Mouse (Mus musculus) small intestine, adult 2 months (tissue): ENCODE results near the gene Nudt3.

Source experiments
- CTCF ChIP-seq: fragments of 200-500 bp; IDR thresholded peaks from 2 replicates; pipeline ENCODE4 v1.5.1; 2012; ENCODE audit warnings: low read depth, mild to moderate bottlenecking, control low read depth, inconsistent platforms, low read length, moderate library complexity, mixed read lengths; ENCODE audit not compliant: insufficient replicate concordance, insufficient read length; ENCODE audit errors: extremely low read depth
- POLR2A ChIP-seq: fragments of 200-500 bp; IDR thresholded peaks from 2 replicates; pipeline ENCODE4 v1.6.1; 2012; ENCODE audit warnings: low read depth, mild to moderate bottlenecking, control low read depth, inconsistent platforms, low read length, moderate library complexity

DNA sequence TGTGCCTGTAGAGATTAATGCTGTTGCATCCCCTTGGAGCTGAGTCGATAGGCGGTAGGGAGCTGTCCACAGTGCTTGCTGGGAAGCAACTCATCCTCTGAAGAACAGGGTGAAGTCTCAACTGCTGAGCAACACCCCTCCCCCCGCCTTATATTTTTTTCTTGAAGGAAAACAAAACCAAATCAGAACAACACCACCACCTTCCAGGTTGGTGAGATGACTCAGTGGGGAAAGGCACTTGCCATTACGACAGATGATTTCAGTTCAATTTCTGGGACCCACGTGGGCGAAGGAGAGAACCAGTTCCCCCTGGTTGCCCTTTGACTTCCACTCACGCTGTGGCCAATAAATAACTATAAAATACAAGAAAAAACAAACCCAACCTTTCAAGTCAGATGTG is 35.5 kb upstream of the Nudt3 start:
- TF ChIP-seq CTCF (no peak), POLR2A (no peak)
